Mouse (Mus musculus) stomach, embryonic 15.5 days (tissue): ENCODE results near the gene Frmd5. TPM values are rescaled to one million over a fixed set of nuclear protein-coding genes. Genes with fewer than 3 reads are reported as not detected.

Experiments used
- ATAC-seq: fragments of 200-750 bp; cut with Nextera tagmentation; 2 replicates; pipeline ENCODE4 v1.8.0; 2017; ENCODE audit warnings: low read depth, moderate number of reproducible peaks, moderate TSS enrichment; ENCODE audit not compliant: insufficient read depth, low FRiP score
- H3K27ac ChIP-seq: fragments of 300-500 bp; sonication (generic); 2 replicates; pipeline ENCODE4 v1.5.1; 2015; ENCODE audit warnings: mild to moderate bottlenecking, inconsistent platforms
- H3K27me3 ChIP-seq: fragments of 300-500 bp; sonication (generic); replicated peaks from 2 replicates; pipeline ENCODE4 v1.6.1; 2015; ENCODE audit warnings: inconsistent platforms
- H3K36me3 ChIP-seq: fragments of 300-500 bp; sonication (generic); 2 replicates; pipeline ENCODE4 v1.6.1; 2015; ENCODE audit warnings: inconsistent platforms
- H3K4me1 ChIP-seq: fragments of 300-500 bp; sonication (generic); 2 replicates; pipeline ENCODE4 v1.6.1; 2015; ENCODE audit warnings: inconsistent platforms
- H3K4me2 ChIP-seq: fragments of 300-500 bp; sonication (generic); 2 replicates; pipeline ENCODE4 v1.6.1; 2015; ENCODE audit warnings: mild to moderate bottlenecking, inconsistent platforms
- H3K4me3 ChIP-seq: fragments of 300-500 bp; sonication (generic); replicated peaks from 2 replicates; pipeline ENCODE4 v1.5.1; 2015; ENCODE audit warnings: inconsistent platforms
- H3K9ac ChIP-seq: fragments of 300-500 bp; sonication (generic); 2 replicates; pipeline ENCODE4 v1.6.1; 2015; ENCODE audit warnings: inconsistent platforms
- H3K9me3 ChIP-seq: fragments of 300-500 bp; sonication (generic); 2 replicates; pipeline ENCODE4 v1.6.1; 2016; ENCODE audit warnings: inconsistent platforms
- WGBS: fragments of 180-500 bp; shearing (Covaris S2); methylation state at CpG from one replicate; pipeline ENCODE4 v1.1.7; 2015; 5-methylcytosine and 5-hydroxymethylcytosine counted together
- polyA plus RNA-seq: library from polyadenylated mRNA; unstranded; fragments of >200 nt; fragmentation: Nextera tagmentation; extraction: Ambion mirVana; gene quantifications from 2 replicates; pipeline ENCODE4 v1.2.1, GENCODE M21; 2015

The Frmd5 gene
- polyA plus RNA-seq, 1 experiment from 2014 or later = 5.4 TPM

GRCm38 (mm10) chr2:121584705-121585104 is 222.2 kb downstream of the Frmd5 start:
- WGBS = 50% methylated on average over 5 of the region's 5 CpGs
- H3K36me3 ChIP-seq = no peaks in the 10 kb centered on the region

GRCm38 (mm10) chr2:121583468-121584116 is 223.3 kb downstream of the Frmd5 start:
- H3K36me3 ChIP-seq = no peaks in the 10 kb centered on the region
- no peak overlapping the region for H3K4me3 ChIP-seq
- no peaks in the 10 kb centered on the region for H3K9me3 ChIP-seq
- WGBS = 59% methylated on average over 13 of the region's 13 CpGs
- no peaks in the 10 kb centered on the region for H3K27me3 ChIP-seq
- no peak for ATAC-seq
- no peak overlapping the region for H3K9ac ChIP-seq
- peaks cover 8% of the 10 kb centered on the region for H3K4me1 ChIP-seq
- H3K27ac ChIP-seq = no peak overlapping the region
- H3K4me2 ChIP-seq = no peak overlapping the region

More at GRCm38 (mm10) chr2:121584705-121585104, 222.2 kb downstream of the Frmd5 start:
- Histone ChIP-seq H3K27me3 (no peaks in the 10 kb centered on the region), H3K4me3 (no peak overlapping the region), H3K4me2 (no peak overlapping the region), H3K9me3 (no peaks in the 10 kb centered on the region), H3K27ac (no peak overlapping the region), H3K4me1 (peaks cover 11% of the 10 kb centered on the region), H3K9ac (no peak overlapping the region)
- ATAC-seq = no peak

- Histone ChIP-seq H3K27ac (no peak overlapping the region), H3K4me2 (no peak overlapping the region), H3K9ac (no peak overlapping the region), H3K4me3 (no peak overlapping the region), H3K9me3 (no peaks in the 10 kb centered on the region), H3K36me3 (no peaks in the 10 kb centered on the region), H3K4me1 (peaks cover 2% of the 10 kb centered on the region; the same call in 1 of the 2 replicates), H3K27me3 (no peaks in the 10 kb centered on the region)
- ATAC-seq = no peak
- 72% methylated on average over 13 of the region's 13 CpGs for WGBS
Measured at GRCm38 (mm10) chr2:121582809-121583376, 224.0 kb downstream of the Frmd5 start.

GRCm38 (mm10) chr2:121575741-121576201 is 231.1 kb downstream of the Frmd5 start:
- Histone ChIP-seq H3K9me3 (no peaks in the 10 kb centered on the region), H3K9ac (no peak overlapping the region), H3K27me3 (no peaks in the 10 kb centered on the region), H3K4me1 (peaks cover 13% of the 10 kb centered on the region; the same call in 1 of the 2 replicates), H3K4me2 (no peak overlapping the region), H3K36me3 (no peaks in the 10 kb centered on the region), H3K4me3 (no peak overlapping the region), H3K27ac (no peak overlapping the region)
- ATAC-seq = no peak
- WGBS = 40% methylated on average over 8 of the region's 8 CpGs

- no peak for ATAC-seq
- 64% methylated on average over 9 of the region's 9 CpGs for WGBS
- Histone ChIP-seq H3K27ac (no peak overlapping the region), H3K4me3 (no peak overlapping the region), H3K27me3 (no peaks in the 10 kb centered on the region), H3K4me2 (no peak overlapping the region; the same call in 1 of the 2 replicates), H3K4me1 (peaks cover 13% of the 10 kb centered on the region; the same call in 1 of the 2 replicates), H3K36me3 (no peaks in the 10 kb centered on the region), H3K9me3 (no peaks in the 10 kb centered on the region), H3K9ac (no peak overlapping the region)
Measured at GRCm38 (mm10) chr2:121574066-121574630, 232.7 kb downstream of the Frmd5 start.

- Histone ChIP-seq H3K9me3 (no peaks in the 10 kb centered on the region), H3K4me3 (no peak overlapping the region), H3K27ac (no peak overlapping the region), H3K9ac (no peak overlapping the region), H3K27me3 (no peaks in the 10 kb centered on the region), H3K4me1 (peaks cover 13% of the 10 kb centered on the region; the same call in 1 of the 2 replicates), H3K4me2 (no peak overlapping the region), H3K36me3 (no peaks in the 10 kb centered on the region)
- peak; percentile 71 for ATAC-seq
- WGBS = 11% methylated on average over 7 of the region's 7 CpGs
Measured at GRCm38 (mm10) chr2:121571780-121572179, 235.1 kb downstream of the Frmd5 start.

GRCm38 (mm10) chr2:121570999-121571655 is 235.8 kb downstream of the Frmd5 start:
- Histone ChIP-seq H3K27me3 (no peaks in the 10 kb centered on the region), H3K27ac (no peak overlapping the region), H3K9me3 (no peaks in the 10 kb centered on the region), H3K4me3 (no peak overlapping the region), H3K9ac (no peak overlapping the region), H3K36me3 (no peaks in the 10 kb centered on the region), H3K4me1 (peaks cover 13% of the 10 kb centered on the region; the same call in 1 of the 2 replicates), H3K4me2 (no peak overlapping the region)
- ATAC-seq = no peak
- 70% methylated on average over 8 of the region's 8 CpGs for WGBS

- no peaks in the 10 kb centered on the region for H3K27me3 ChIP-seq
- H3K9me3 ChIP-seq = no peaks in the 10 kb centered on the region
- no peak overlapping the region for H3K4me3 ChIP-seq
- ATAC-seq = no peak
- H3K4me1 ChIP-seq = peaks cover 10% of the 10 kb centered on the region; the same call in 1 of the 2 replicates
- H3K27ac ChIP-seq = no peak overlapping the region
- no peak overlapping the region for H3K9ac ChIP-seq
- no peaks in the 10 kb centered on the region for H3K36me3 ChIP-seq
- no peak overlapping the region for H3K4me2 ChIP-seq
- 82% methylated on average over 3 of the region's 3 CpGs for WGBS
Measured at GRCm38 (mm10) chr2:121570049-121570448, 236.8 kb downstream of the Frmd5 start.

- ATAC-seq = no peak
Measured at GRCm38 (mm10) chr2:121565911-121566310, 241.0 kb downstream of the Frmd5 start.

GRCm38 (mm10) chr2:121563117-121563516 is 243.8 kb downstream of the Frmd5 start:
- H3K4me1 ChIP-seq = no peaks in the 10 kb centered on the region
- H3K4me3 ChIP-seq = no peak overlapping the region
- H3K27me3 ChIP-seq = no peaks in the 10 kb centered on the region
- no peak overlapping the region for H3K4me2 ChIP-seq
- no peaks in the 10 kb centered on the region for H3K36me3 ChIP-seq
- no peak overlapping the region for H3K9ac ChIP-seq
- no peak for ATAC-seq
- H3K27ac ChIP-seq = no peak overlapping the region
- WGBS = 80% methylated on average over 3 of the region's 3 CpGs
- H3K9me3 ChIP-seq = no peaks in the 10 kb centered on the region

More at GRCm38 (mm10) chr2:121565911-121566310, 241.0 kb downstream of the Frmd5 start:
- no peaks in the 10 kb centered on the region for H3K36me3 ChIP-seq
- WGBS = 68% methylated on average over 5 of the region's 5 CpGs
- no peak overlapping the region for H3K4me3 ChIP-seq
- no peak overlapping the region for H3K9ac ChIP-seq
- no peak overlapping the region for H3K27ac ChIP-seq
- H3K4me2 ChIP-seq = no peak overlapping the region
- H3K4me1 ChIP-seq = no peaks in the 10 kb centered on the region
- H3K27me3 ChIP-seq = no peaks in the 10 kb centered on the region
- no peaks in the 10 kb centered on the region for H3K9me3 ChIP-seq

GRCm38 (mm10) chr2:121551271-121551670 is 255.6 kb downstream of the Frmd5 start:
- Histone ChIP-seq H3K4me3 (no peak overlapping the region), H3K9me3 (no peaks in the 10 kb centered on the region), H3K4me2 (no peak overlapping the region), H3K9ac (no peak overlapping the region), H3K4me1 (no peaks in the 10 kb centered on the region), H3K36me3 (no peaks in the 10 kb centered on the region), H3K27me3 (no peaks in the 10 kb centered on the region), H3K27ac (no peak overlapping the region)
- no peak for ATAC-seq
- 87% methylated on average over 8 of the region's 8 CpGs for WGBS

- Histone ChIP-seq H3K4me3 (no peak overlapping the region), H3K36me3 (no peaks in the 10 kb centered on the region), H3K27ac (no peak overlapping the region), H3K9ac (no peak overlapping the region), H3K4me1 (no peaks in the 10 kb centered on the region), H3K9me3 (no peaks in the 10 kb centered on the region), H3K27me3 (no peaks in the 10 kb centered on the region), H3K4me2 (no peak overlapping the region)
- WGBS = 93% methylated on average over 6 of the region's 6 CpGs
- ATAC-seq = no peak
Measured at GRCm38 (mm10) chr2:121549630-121550029, 257.3 kb downstream of the Frmd5 start.
